Mouse (Mus musculus): ENCODE results near the gene Jun.

DNA sequence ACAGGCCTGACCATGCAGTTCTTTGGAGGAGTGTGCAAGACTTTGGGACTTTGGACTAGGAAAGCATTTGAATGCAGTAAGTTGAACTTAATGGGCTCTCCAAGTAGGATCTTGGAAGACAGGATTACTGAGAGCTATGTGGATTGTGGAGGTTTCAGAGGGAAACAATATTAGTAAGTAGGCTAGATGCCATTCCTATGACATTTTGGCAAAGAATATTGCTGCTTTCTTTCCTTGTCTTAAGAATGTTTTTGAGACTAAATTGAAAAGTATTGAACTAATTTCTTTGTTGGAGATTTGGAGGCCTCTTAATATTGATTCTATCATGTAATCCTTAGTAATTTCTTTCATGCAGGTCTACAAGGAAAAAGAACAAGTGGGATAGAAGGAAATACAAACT lies 39.8 kb downstream of the Jun start:
- no peak for TF ChIP-seq CTCF (IDR thresholded peaks at IDR 0.05; ENCODE audit: low read depth, low read length)
- TF ChIP-seq POLR2A (IDR thresholded peaks at IDR 0.05; ENCODE audit: borderline replicate concordance, low read depth, low read length), result no peak

Measured in bone marrow macrophage, adult 2 months (primary cell).